Mouse (Mus musculus): Measurements from ENCODE around the gene Spp2.
"Not testable (repeated sequence)": the region's sequence is repeated elsewhere in the genome, so short reads cannot be mapped to it uniquely, and the experiment has no call there.

The Spp2 gene

GRCm38 (mm10) chr1:88434057-88434456 lies 27.3 kb downstream of the Spp2 start:
- DNase-seq: no peak

DNA sequence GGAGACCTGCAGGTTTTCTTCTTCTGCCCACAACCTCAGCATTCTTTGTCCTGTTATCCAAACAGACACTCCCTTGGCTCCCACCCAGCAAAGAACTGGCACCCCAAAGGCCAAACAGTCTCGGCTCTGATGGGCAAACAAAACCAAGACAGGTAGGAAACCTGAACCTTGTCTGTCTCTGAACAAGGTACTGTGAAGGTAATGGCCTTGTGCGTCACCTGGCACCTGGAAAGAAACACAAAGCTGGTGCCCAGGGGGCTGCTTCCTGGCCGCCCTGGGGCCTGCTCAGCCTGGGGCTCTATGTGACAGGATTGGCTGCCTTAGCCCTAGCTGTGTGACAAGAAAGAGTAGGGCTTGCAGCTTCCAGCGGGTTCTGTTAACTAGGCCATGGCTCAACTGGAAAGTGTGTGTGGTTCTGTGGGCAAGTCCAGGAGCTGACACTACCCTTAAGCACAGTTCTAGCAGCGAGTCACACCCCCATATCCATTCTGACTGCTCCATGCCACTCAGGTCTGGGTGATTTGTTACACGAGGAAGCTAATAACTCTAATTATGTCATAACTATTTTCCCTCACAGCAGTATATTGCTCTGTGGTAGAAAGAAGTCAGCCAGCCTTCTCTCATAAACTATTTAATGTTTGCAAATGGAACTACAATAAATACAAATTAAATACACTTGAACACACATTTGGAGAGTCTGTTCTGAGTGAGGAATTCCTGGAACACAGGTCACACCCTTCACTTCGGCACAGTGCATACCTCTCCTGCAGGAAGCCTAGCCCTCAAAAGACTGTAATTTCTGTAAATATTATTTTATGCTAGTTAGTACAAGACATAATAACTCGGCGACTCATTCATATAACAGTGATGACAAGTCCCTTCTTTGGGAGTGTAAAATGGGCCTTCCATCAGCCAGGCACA lies 30.7 kb downstream of the Spp2 start:
- no peak for DNase-seq

DNA sequence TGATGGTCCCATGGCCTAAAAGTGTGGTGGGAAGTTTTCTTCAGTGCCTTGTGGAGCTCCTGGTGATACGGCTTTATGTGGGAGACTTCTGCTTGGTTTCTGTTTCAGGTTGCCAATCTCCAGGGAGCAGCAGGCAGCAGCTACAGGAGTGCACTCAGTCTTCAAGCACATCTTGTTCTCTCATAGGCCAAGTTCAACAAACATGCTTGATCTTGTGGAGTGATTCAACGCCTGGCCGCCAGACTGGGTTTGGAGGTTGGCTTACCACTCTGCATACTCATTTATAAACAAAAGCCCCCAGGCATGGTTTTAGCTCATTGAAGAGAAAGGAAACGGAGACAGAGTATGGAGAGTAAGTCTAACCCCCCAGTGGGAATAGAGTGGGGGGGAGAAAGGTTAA lies 36.6 kb downstream of the Spp2 start:
- no peak for DNase-seq

DNA sequence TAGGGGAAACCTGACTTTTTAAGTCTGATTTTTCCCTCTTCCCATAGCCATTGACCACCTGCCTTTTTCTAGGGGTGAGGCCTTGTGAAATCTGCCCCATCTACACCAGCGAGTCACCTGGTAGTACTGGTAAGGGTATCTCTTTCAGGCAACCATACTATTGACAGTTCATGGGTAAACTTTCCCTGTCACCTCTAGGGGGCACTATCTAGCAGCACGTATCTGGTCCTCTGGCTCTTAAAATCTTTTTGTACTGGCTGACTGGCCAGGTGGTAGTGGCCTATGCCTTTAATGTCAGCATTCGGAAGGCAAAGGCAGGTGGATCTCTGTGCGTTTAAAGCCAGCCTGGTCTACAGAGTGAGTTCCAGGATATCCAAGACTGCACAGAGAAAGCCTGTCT lies 38.6 kb downstream of the Spp2 start:
- peak in 1 of 2 experiments; percentile 32 for DNase-seq

DNA sequence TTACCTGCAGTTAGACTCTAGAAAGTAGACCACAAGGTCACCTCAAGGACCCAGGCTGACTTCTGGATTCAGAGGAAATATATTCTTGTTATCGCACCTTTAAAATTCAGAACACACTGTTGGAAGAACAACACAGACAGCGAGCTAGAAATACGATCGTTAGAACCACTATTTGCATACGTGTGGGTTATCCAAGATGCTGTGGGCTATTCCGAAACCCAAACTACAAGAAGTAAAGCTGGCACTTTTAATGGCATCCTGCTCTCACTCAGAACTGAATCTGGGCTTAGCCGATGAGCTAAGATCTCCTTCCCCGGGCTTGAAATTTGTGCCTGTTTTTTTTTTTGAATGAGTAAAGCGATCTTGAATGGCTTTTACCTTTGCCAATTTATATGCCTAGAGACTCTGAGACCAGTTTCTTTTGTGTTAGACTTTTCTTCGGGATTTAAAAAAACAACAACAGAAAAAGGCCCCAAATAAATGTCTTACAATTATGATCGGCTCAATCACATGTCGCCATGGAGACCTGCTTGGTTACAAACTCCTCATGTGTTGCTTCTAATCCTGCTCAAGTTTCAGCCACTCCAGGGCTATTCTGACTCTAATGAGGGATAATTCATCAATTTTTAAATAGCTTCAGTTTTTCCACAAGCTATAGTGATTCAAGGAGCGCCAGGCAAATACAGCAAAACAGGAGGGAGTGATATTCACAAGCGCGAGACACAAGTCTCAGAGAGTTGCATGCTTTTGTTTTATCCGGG lies 39.7 kb downstream of the Spp2 start:
- no peak for DNase-seq

- peak in 1 of 2 experiments; percentile 29 for DNase-seq
These were observed 40.7 kb downstream of the Spp2 start for GRCm38 (mm10) chr1:88447483-88447882.

DNA sequence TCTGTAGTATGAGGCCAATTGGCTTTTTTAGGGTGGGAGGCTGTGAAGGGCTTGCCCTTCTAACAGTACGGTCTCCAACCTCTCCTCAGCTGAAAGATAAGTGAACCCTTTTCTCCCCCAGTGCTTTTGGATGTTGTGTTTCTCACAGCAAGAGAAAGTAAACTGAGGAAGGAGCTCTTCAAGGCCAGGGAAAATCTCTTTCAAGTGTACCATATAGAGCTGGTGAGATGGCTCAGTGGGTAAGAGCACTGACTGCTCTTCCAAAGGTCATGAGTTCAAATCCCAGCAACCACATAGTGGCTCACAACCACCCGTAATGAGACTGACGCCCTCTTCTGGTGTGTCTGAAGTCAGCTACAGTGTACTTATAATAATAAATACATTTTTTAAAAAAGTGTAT lies 41.3 kb downstream of the Spp2 start:
- DNase-seq: not testable (repeated sequence)

- DNase-seq: no peak
These were observed 43.0 kb downstream of the Spp2 start for GRCm38 (mm10) chr1:88449741-88450140.

- DNase-seq: no peak
These were observed 43.9 kb downstream of the Spp2 start for GRCm38 (mm10) chr1:88450668-88451067.

DNA sequence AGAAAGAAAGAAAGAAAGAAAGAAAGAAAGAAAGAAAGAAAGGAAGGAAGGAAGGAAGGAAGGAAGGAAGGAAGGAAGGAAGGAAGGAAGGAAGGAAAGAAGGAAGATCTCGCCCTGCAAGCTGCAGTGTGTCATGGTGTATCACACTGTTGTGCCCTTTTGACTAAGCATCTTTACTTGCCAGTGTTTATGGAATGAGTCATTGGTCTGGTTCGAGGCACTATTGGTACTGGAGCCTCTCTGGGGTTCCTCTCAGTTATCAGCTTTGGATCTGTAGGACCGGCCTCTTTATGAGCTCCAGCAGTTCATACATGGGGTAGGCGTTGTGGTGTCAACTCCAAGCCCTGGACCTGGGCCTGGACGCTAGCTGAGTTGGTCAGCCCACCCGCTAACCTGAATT lies 45.4 kb downstream of the Spp2 start:
- no peak for DNase-seq

DNA sequence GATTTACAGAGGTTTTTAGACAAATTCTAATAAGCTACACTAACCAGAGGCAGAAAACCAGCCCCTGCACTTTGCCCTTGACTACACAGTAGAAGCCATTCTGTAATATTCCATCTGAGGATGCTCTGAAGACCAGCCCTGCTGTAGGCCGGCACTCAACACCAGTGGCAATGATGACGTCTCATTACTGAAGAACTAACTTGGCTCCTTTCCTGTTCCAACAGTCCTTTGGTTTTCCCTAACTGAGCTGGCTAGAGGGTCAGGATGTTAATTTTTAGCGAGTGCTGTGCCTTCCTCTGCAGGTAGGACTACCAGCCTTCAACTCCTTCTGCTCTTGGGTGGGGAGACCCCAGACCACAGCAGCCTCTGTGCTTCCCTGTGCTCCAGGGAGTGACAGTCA lies 47.9 kb downstream of the Spp2 start:
- peak in 1 of 2 experiments; percentile 26 for DNase-seq

DNA sequence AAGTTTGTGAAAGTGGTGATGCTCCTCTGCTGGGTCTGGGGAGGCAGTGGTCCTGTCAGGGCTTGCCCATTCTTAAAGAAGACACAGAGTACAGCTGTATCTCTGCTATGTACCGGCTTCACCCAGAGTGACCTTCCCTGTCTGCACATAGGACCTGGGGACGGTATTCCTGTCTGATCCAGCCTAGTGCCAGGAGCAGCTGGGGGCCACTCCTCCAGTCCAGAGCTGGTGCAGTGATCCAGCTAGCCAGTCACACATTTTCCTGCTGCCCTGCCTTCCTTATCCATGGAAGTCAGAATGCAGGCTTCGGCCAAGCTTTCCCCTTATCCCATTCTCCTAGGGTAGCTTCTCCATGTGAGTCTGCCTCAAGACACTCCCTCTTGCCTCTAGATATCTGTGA lies 49.0 kb downstream of the Spp2 start:
- peak in 1 of 2 experiments; percentile 23 for DNase-seq

- DNase-seq: peak; percentile 53 to 78
These were observed 49.8 kb downstream of the Spp2 start for GRCm38 (mm10) chr1:88456451-88457072.

DNA sequence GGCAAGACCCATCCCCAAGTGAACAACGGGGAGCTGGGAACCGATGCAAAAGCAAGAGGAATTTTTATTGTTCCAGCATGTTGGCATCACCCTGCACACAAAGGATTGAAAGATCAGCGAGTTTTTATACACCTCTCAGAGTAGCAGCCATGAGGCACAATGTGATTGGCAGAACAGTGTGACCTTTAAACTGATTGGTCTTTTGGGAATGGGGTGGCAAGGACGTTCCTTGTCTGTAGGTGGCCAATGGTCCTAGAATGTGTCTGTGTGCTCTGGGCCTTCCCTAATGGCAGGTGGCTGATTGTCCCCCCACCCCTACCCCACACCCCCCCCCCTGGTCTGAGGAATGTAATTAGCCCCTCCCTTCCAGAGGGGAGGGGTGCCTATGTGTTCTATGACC lies 52.4 kb downstream of the Spp2 start:
- no peak for DNase-seq

DNA sequence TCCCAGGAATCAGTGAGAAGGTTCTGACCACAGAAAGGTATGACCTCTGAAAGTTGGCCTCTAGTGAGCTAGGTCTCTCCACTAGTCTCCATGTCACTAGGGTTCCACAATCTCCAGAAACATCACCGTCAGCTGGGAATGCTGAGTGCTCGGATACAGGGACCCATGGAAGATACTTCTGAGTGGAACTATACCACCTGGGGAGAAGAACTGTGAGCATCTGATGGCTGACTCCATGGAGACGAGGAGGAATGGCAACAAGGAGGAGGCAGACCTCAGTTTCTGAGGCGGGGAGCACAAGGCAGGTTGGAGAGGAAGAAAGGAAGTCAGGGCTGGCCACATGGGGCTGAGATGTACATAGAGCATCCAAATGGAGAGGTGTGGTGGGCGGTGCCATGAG lies 52.9 kb downstream of the Spp2 start:
- no peak for DNase-seq

- no peak for DNase-seq
These were observed 54.3 kb downstream of the Spp2 start for GRCm38 (mm10) chr1:88461096-88461495.

GRCm38 (mm10) chr1:88462484-88462883 lies 55.7 kb downstream of the Spp2 start:
- peak in 1 of 2 experiments; percentile 27 for DNase-seq

- DNase-seq: no peak
These were observed 56.5 kb downstream of the Spp2 start for GRCm38 (mm10) chr1:88463241-88463640.

GRCm38 (mm10) chr1:88464109-88464905 lies 57.5 kb downstream of the Spp2 start:
- no peak for DNase-seq

DNA sequence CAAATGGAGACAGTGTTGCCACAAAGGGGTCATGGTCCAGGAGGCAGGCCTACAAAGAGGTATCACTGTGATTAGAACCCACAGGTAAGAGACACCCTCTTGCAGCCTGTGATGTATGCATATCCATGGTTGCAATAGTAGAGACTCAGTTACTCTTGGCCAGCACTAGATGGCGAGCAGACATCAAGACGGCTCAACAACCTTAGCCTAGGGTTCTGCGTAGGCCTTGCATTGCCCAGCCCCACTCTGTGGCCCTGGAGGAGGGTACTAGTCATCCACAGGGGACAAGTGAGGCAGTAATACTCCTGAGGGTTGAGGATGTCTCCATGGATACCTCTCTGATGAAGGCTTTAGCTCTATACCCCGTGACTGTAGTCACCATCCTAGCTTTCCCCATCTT lies 59.0 kb downstream of the Spp2 start:
- DNase-seq: no peak

- no peak for DNase-seq
These were observed 59.7 kb downstream of the Spp2 start for GRCm38 (mm10) chr1:88466325-88467064.

DNA sequence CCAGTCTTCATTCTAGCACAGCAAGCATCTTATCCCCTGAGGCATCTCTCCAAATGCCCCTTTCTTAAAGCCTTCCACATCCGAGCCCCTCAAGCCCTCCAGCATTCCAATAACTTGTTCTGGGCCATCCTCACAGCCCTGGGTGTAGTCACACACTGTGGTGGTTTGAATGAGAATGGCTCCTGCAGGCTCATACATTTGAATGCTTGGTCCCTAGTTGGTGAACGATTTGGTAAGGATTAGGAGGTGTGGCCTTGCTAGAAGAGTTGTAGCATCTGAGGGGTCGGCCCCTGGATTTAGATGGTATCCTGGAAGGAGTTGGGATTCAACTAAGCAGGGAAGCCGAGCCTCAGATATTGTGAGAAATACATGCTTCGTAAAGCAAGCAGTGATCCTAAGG lies 61.1 kb downstream of the Spp2 start:
- no peak for DNase-seq

Measured in kidney, adult 8-10 months (tissue).